Mouse (Mus musculus) layer of hippocampus, postnatal 10 days (tissue): ENCODE data around the gene Phtf1. TPM values are rescaled to one million over a fixed set of nuclear protein-coding genes. Genes with fewer than 3 reads are reported as not detected.

Source experiments
- DNase-seq, 2 experiments: peaks; one replicate each; pipeline ENCODE4 v3.0.0; 2021; ENCODE audit warnings: low spot score in 2 of 2
- long read RNA-seq: library from polyadenylated mRNA; stranded (forward); transcript quantifications from one replicate; pipeline ENCODE4 v2.0.0, GENCODE M21; 2023
- total RNA-seq, 2 experiments: library from RNA; stranded (reverse); gene quantifications; 2 replicates each; pipeline ENCODE4 v1.2.3; 2021

The Phtf1 gene
- total RNA-seq = 10 to 100 TPM; 36.4 to 39.6 TPM
- long read RNA-seq, transcript Phtf1-202 (19 exons, 3,327 nt) = major isoform, 25 of 38 reads
- long read RNA-seq, partial matches to known transcripts = 3 of 38 reads
- long read RNA-seq, other reads (novel, unspliced or antisense) = 9 of 38 reads

GRCm38 (mm10) chr3:103967861-103968691, at the start of gene Phtf1:
TSS of gene Phtf1 (plus strand) at chr3:103968110.
- DNase-seq = peak; percentile 84 to 88

GRCm38 (mm10) chr3:103920094-103920493, 47.8 kb upstream of the Phtf1 start:
- DNase-seq = no peak

DNA sequence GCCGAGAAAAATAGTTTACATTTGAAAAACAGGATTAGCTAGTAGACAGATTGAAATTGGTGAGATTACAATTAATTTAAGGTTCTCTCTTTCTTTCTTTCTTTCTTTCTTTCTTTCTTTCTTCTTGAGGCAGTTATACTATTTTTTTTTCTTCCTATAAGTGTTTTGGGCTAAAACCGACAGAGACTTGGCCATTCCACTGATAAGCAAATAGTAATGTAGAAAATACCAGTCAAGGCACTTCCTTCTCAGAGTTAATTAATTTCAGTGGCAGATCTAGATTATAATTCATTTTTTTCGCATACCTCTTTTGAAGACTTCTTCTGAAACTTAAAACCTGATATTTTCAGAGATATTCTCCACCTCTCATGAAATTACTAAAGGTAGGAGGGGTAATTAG, 42.6 kb upstream of the Phtf1 start:
- no peak for DNase-seq

- no peak for DNase-seq
Observed at GRCm38 (mm10) chr3:103927511-103927910, 40.4 kb upstream of the Phtf1 start.

GRCm38 (mm10) chr3:103944794-103945562, 22.9 kb upstream of the Phtf1 start:
- peak; percentile 15 to 43 for DNase-seq

DNA sequence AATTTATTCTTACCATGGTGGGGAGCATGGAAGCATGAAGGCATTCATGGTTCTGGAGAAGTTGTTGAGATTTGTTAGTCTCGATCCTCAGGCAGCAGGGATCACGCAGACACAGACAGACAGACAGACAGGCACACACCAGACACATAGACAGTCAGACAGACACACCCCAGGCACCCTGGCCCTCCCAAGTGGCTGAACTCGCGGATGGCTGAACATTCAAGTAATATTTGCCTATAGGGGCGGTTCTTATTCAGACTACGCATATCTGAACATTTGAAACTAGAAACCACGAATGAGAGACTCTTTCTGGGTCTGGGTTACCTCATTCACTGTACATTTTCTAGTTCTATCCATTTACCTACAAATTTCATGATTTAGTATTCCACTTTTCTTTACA, 19.2 kb upstream of the Phtf1 start:
- no peak for DNase-seq

GRCm38 (mm10) chr3:103960622-103961021, 7.3 kb upstream of the Phtf1 start:
- no peak for DNase-seq

- no peak for DNase-seq
Observed at GRCm38 (mm10) chr3:103967231-103967630, 679 bp upstream of the Phtf1 start.

DNA sequence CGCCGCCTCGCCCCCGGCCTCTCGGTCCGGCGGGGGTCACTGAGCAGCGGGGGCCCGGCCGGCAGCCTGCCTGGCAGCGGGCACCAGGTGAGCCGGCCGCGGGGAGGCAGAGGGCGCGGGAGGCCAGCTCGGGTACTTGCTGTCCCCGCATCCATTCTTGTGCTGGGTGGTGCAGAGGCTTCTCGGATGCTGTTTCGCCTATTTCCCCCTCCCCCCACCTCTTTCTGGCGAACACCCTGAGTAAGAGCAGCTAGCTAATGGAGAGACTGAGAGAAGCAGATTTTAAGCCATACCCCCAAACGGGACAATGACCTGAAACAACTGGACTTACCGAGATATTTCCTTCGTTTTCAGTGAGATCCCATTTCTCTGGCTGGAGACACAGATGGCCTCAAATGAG, 791 bp downstream of the Phtf1 start:
- peak; percentile 59 to 71 for DNase-seq

DNA sequence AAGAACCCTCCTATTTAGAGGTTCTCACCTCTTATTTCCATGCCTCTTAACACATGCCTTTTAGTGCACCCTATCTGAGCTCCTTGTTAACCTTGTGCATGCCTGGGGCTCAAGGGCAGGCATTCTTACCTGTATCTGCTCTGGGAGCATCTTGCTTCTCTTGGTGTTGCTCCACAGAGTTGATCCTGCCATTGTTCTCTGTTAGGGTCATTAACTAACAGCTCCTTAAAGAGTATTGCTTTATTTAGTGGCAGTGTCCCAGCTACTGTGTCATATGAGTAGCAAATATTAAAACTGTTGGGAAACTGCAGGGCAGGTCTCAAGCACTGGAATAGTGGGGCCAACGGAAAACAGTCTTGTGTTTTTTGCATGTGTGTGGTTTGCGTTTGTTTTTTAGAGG, 3.2 kb downstream of the Phtf1 start:
- no peak for DNase-seq

DNA sequence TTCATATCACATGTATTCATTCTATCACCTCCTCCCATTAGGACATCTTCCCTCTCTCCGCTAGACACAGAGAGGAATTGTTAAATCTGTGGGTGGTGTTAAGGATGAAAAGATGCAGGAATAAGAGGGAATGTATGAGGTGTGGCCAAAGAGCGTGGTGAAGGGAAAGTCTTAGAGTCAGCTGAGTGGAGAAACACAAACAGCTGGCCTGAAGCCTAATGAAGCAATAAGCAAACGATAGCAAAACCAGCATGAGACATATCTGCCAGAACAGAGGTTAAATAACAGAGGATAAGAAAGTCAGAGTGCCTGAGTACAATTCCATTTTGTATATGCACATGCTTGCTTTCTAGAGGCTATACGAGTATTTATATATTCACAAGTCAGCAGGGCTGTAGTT, 16.6 kb downstream of the Phtf1 start:
- no peak for DNase-seq

- DNase-seq = no peak
Observed at GRCm38 (mm10) chr3:103985194-103985593, 17.3 kb downstream of the Phtf1 start.

- no peak for DNase-seq
Observed at GRCm38 (mm10) chr3:103987831-103988432, 20.0 kb downstream of the Phtf1 start.

DNA sequence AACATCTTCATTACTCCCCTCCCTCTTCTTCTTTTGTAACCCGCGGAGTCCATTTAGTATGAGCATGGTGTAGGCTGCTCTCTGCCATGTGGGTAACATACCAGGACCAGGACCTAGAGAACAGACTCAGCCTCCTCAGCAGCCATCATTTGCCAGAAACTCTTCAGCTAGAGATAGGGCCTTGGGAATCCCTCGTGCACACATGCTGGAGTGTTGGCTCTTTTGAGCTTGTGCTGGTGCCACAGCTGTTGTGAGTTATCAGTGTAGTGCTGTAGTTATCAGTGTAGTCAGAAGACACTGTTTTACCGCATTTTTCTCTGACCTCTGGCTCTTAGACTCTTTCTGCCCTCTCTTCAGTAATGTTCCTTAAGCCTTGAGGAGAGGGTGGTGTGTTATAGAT, 21.4 kb downstream of the Phtf1 start:
- no peak for DNase-seq

DNA sequence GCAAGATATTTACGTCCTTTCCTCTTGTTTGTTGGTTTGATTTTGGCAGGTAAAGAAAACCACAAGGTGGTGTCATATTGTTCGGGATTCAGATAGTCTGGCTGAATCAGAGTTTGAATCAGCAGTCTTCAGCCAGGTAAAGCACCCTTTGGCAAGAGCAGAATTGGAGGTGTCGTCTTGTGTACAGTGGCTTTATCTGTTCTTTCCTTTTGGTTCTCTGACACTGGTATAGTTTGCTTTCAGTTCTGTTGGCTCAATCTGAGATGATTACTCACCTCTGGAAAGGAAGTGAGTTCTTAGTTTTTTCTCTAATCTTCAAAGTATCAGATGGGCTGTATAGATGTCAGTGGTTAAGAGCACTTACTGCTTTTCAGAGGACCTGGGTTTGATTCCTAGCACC, 23.4 kb downstream of the Phtf1 start:
- DNase-seq = no peak

DNA sequence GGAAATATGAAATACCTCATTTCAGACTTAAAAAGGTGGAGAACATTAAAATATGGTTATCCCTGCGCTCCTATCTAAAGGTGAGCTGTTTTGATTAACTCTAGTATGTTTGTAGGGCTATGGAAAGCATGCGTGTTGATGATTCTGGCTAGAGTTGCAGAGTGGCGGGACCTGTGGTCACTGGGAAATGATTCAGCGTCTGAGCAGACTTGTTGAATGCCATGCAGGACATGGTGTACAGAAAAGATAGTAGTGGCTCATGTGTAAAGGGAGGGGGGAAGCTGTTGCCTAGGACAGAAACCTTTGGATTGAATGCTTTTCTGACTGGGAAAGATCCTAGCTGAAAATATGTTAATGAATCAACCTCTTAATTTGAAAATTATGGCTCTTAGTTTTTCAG, 30.8 kb downstream of the Phtf1 start:
- DNase-seq = no peak

- DNase-seq = no peak
Observed at GRCm38 (mm10) chr3:104006896-104007466, 39.1 kb downstream of the Phtf1 start.

DNA sequence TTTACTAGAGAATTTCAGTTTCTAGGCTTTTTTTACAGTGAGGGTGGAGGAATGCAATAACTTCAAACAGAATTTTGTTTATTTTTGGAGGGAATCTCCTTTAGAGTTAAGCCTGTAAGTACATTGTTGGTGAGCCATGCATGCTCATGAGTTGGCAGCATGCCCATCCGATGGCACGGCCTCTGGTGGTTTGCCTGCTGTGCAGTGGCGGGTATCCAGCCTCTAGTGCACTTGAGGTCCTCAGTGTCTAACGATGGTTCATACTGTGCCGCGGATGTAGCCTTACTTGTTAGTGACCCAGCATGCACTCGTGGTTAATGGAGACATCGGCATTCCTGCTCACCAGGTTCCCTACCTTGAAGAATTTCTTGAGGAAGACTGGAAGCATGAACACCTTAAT, 39.6 kb downstream of the Phtf1 start:
- DNase-seq = peak; percentile 32 to 46

GRCm38 (mm10) chr3:104009924-104010662, 42.2 kb downstream of the Phtf1 start:
- no peak for DNase-seq

DNA sequence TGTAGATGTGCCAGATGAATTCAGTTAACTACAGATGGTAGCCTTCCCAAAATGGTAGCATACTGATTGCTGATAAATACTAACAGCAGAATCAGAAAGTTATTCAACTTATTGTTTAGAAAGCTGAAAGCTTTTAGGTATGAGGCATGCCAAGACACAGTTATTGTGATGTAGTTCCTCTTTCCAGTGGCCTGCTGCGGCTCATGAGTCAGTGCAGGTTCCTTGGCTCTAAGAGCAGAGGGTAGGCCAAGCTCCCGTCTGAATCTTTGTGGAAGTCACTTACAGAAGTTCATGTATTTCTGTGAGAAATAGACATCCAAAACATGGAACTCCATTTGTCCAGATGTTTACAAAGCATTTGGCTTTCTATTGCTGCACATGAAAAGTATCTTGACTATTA, 44.1 kb downstream of the Phtf1 start:
- DNase-seq = no peak

- DNase-seq = no peak
Observed at GRCm38 (mm10) chr3:104017931-104018330, 50.0 kb downstream of the Phtf1 start.
